Mouse (Mus musculus) embryo, embryonic 11.5 days (tissue): ENCODE data around the gene Azin2.

Experiments used
- DNase-seq: peaks from one replicate; pipeline ENCODE4 v3.0.0-alpha.2; 2012; ENCODE audit warnings: low read depth, low spot score

Azin2 gene

DNA sequence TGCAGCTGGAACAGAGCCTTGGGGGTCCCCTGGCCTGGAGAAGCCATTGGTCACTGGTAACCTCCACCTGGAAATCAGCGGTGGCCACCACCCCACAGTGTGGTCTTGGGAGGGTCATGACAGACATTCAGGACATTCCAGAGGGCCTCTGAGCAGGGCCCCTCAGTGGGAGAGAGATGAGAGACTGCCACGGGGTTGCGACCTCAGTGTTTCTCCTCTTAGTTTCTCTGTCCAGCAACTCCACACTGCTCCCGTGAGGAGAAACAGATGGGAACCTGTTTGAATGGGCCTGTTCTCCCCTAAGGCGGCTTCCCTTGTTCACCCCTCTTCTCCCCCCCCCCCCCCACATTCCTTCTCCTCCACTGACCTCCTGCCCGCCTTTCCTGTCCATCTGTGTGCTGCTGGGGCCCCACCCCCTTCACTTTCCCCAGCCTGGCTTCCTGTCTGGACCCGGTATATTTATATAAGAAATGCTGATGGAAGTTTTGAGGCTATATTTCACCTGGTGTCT, 64.3 kb downstream of the Azin2 start:
- peak; percentile 72 for DNase-seq

DNA sequence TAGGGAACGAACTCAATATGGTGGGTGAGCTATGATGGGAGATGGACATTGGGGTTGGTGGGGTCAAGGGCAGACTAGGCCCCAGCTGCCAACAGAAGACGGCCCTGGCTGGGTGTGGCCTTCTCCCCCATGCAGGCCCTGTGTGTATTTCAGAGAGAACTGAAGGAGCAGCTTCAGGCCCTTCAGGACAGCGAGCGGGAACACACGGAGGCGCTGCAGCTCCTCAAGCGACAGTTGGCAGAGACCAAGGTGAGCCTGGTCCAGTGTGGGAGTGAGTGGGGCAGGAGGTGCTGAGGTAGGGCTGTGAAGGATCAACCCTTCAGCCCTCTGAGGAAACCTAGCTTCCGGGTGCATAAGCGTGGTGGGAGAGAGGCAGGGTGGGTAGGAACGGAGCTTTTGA, 65.6 kb downstream of the Azin2 start:
- DNase-seq = no peak

DNA sequence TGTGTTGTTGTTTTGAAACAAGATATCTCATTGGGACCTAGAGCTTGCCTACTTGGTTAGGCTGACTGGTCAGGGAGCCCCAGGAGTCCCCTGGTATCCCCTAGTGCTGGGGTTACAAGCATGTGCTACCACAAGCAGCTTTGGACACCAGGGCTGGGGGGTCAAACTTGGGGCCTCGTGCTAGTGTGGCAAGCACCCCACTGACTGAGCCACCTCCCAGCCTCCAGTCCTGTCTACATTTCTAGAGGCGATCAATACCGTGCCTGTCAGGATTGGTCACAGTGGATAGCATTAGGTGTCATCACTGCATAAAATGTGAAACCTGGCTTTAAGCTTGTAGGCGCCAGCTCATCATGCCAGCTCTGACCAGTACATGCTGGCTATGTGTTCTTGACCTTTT, 66.4 kb downstream of the Azin2 start:
- no peak for DNase-seq

DNA sequence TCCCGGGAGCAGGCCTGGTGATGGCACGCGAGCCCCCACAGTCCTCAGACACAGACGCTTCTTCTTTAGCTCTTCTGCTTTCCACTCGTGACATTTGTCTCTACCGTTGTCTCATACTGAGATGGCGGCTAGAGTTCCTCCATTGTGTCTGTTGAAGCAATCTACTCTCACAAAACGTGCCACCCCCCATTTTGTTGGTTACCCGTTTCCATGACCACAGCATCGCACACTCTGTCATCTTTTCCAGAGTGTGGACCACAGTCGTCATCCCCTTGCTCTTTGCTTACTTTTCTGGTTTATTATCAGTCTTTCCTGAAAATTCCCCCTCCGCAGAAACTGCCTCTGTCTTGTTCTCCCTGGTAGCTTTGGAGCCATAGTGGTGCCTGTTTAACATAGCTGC, 68.1 kb downstream of the Azin2 start:
- no peak for DNase-seq

DNA sequence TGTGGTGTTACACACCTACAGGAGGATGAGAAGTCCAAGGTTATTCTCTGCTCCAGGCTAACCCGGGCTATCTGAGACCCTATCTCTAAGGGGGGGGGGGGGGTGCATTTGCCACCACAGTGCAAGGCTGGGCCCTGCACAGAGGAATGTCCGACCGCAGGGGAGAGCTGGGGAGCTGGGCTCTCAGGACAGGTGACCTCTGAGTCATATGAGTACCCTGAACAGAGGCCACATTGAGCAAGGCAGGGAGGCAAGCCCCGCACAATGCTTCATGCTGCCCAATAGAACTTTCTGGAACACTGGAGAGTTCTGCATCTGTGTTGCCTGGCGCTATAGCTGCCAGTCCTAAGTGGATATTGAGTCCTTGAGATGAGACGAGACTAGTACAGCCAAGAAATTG, 70.1 kb downstream of the Azin2 start:
- DNase-seq = no peak

DNA sequence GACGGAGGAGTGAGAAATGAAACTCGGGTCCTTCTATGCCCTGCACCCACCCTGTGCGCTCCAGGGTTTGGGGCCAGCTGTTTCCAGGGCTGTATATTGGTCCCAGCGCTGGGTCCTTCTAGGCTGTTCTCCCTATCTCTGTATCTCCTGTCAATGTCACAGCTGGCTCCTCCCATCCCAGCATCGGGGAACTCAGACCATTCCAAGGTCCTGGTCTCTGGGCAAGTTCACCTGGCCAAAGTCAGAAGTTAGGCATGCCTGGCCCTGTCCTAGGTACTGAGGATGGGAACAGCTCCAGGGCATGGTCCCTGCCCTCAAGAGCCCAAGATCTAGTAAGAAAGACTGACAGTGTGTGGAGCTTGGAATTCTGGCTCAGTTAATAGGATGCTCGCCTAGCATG, 70.5 kb downstream of the Azin2 start:
- no peak for DNase-seq

DNA sequence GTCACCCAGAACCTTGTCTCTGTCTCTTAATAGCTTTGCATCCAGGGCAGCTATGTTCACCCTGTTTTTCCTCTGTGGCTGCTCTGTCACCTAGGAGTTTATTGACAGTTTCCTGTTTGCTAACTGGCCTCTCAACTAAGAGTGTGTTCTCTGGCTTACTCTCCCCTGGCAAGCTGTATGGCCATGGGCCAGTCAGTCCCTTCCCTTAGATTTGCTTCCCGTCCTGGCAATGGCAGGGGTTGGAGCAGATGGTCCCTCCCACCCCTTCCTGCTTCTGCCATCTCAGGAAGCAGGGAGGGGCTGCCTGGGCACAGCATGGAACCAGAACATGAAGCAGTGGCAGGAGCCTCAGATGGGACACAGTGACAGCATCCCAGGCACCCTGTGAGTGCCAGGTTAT, 71.1 kb downstream of the Azin2 start:
- DNase-seq = no peak

DNA sequence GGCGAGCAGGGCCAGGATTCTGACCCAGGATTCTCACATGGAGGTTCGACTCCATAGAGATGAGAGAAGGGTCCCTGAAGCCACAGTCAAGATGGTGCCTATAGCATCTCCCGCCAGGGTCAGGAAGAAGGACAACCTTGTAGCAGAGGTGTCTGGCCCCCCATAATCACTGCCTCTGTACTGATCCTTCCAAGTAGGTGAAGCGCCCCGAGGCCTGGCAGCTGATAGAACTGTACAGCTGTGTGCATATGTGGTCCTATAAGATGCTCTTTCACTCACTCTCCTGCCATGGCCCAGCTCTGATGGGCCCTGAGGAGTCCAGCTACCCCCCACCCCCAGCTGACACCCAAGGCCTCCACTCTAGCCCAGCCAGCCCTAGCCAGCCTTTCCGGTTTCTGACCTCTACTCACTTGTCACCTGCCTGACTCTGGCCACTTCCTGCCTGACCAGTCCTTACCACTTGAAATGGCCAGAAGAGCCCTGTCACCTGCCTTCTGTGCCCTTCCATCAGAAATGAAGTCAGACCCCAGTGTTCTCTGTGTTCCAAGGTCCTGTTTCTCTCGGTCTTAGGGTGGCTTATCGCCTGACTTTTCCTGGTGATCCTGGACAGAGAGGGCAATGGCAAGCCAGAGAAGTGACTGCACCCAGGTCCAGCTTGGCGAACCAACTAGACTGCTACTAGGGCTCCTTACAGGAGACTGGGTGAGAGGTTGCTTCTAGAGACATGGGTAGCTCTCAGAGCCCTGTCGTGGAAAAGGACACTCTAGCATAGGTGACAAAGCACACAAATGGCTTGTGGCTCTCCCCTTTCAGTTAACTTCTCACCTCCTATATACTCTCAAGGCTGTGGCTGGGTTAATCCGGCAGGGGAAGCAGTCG, 72.3 kb downstream of the Azin2 start:
- DNase-seq = no peak

DNA sequence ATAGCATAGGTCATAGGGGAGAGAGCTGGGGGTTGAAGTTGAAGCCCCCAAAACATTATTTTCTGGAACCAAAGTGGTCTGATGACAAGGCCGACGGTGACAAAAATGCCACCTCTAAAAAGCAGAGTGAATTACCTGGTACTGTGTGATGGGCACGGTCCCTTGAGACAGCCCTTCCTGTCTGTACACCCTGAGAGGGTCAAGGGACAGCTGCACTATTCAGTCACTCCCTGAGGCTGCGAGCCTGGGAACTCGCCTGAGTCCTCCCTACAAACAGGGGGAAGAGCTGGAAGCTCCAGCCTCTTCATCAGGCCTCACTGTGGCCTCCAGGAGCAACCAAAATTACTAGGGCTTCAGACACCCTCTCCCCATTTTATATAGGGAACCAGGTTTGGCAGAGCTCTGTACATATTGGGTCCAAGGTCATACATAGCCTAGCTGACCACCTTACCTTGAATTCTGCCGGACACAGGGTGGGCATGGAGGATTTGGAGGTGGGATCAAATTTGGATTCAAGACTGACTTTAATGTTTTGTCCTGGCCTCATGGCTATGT, 73.7 kb downstream of the Azin2 start:
- no peak for DNase-seq

DNA sequence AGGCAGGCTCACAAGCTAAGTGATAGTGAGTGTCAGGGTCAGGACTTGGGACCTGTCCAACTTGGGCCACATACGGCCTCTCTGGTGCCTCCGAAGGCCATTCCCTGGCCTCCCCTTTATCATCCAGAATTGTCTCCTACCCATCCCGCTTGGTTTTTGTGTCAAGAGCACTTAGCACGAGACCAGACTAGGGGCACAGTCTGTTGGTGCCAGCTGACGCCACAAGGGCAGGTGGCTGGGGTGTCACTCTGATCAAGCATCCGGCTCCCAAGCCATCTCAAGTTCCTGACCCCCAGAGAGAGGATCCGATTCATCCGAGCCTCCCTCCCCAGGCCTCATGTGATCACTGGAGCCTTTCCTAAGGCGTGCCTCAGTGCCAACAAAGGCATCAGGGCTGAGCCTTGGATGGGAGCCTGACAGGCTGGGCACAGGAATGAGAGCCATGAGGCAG, 74.6 kb downstream of the Azin2 start:
- no peak for DNase-seq

DNA sequence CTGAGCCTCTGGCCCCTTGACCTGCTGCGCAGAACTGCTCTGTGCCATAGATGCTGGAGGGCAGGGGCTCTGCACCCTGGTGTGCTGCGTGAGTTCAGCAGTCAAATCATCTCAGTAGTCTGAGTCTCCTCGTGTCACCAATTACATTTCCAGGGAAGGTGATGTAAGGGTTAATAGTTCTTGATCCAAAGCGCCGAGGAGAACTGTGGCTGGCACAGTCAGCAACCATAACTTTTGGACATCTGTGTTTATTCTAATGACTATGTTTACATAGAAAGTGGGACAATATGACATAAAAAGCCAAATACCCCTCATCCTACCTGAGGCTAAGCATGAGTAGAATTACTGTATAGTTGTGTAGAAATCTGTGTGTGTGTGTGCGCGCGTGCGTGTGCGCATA, 75.2 kb downstream of the Azin2 start:
- no peak for DNase-seq

DNA sequence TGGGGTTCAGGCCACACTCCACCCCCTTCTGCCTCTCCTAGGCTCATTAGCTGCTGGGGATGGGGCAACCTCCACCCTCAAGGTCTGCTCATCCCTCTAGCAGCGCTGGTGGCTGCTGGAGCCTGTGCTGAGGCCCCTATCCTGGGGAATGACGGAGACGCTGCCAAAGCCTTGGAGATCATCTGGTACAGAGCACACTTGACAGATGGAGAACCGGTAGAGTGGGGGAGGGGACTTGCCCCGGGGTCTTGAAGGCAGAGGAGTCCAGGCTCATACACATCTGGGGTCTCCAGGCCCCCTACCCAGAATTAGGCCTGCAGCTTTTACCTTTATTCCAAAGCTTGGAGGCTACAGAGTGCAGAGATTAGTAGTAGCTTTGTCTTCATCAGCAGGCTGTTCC, 75.7 kb downstream of the Azin2 start:
- DNase-seq = no peak

DNA sequence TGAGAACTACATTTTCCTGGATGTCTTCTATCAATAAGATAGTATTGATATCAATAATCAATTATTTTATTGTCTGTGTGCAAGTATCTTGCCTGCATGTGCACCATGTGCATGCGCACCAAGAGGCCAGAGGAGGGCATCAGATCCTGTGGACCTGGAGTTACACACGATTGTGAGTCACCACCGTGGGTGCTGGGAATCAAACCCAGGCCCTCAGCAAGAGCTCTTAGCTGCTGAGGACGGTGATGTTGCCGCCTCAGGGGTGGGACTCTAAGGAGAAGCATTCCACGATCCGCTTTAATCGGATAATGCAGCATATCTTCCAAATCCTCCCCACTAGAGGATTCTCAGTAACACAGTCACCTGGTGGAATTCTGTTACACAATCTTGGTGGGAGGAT, 76.7 kb downstream of the Azin2 start:
- no peak for DNase-seq

DNA sequence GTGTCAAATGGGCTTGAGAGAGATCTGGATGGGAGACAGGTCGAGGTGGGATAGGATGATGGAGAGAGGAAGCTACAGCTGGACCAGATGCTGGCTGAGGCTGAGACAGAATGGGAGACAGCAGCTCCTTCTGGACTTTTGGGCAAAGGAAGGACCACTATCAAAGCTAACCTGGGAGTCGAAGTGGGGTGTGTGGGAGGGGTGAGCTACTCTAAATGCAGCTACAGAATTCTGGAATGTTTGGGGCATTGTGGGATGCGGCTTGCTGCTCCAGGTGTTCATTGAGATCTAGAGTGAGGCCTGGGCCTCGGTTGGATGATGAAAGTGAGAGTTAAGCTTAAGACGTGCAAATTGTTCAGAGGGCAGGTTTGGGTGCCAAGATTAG, 77.5 kb downstream of the Azin2 start:
- DNase-seq = no peak

DNA sequence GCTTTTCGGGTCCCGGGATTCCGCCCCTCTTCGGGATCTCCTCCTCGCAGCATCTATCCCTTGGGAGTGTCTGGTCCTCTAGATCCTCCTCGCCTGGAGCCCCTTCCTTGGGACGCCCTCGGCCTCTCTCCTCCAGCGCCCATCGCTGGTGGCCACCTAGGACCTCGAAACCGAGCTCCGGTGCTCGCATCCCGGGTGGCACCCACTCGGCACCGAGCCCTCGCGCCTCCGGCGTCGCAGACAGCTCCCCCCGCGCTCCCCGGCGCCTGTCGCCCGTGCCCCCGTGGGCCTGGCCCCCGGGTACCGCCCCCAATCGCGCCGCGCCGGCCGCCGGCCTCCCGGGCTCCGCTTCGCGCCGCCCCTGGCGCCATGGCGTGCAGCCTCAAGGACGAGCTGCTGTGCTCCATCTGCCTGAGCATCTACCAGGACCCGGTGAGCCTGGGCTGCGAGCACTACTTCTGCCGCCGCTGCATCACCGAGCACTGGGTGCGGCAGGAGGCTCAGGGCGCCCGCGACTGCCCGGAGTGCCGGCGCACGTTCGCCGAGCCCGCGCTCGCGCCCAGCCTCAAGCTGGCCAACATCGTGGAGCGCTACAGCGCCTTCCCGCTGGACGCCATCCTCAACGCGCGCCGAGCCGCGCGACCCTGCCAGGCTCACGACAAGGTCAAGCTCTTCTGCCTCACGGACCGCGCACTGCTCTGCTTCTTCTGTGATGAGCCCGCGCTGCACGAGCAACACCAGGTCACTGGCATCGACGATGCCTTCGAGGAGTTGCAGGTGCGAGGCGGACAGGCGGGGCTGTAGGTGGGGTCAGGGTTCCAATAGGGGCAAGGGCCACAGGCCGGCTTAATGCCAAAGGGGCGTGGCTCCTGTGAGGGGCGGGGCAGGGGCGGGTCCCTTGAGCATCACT, 78.2 kb downstream of the Azin2 start:
- no peak for DNase-seq

DNA sequence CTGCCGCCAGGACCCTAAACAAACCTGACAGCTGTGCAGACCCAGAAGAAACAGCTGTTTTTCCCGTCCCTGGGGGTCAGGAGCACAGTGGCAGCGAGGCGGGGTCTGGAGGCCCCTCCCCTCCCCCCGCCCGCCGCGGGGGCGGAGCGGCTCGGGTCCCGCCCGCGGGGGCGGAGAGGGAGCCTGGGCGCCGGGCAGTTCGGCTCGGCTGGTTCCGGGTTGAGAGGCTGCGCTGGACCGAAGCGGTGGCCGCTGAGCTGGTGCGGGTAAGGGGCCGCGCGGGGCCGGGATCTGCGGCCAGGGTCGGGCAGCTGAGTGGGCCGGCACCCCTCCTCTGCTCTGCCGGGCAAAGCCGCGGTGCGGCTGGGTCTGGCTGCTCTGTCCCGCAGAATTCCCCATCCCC, 78.9 kb downstream of the Azin2 start, which contains the start of gene Trim62:
TSS of gene Trim62 (plus strand) at position 202 of the 403 bp plus-strand sequence.
- DNase-seq = no peak
